Mouse (Mus musculus) liver, postnatal 0 days (tissue): ENCODE results near the gene Map4k4.

Experiments used
- CTCF ChIP-seq: sonication (generic); IDR thresholded peaks from 2 replicates; pipeline ENCODE4 v1.5.1; 2016; ENCODE audit warnings: antibody characterized with exemption, low read depth
- EP300 ChIP-seq: IDR thresholded peaks from 2 replicates; pipeline ENCODE4 v1.6.1; 2016; ENCODE audit warnings: antibody characterized with exemption, low read depth, mild to moderate bottlenecking

DNA sequence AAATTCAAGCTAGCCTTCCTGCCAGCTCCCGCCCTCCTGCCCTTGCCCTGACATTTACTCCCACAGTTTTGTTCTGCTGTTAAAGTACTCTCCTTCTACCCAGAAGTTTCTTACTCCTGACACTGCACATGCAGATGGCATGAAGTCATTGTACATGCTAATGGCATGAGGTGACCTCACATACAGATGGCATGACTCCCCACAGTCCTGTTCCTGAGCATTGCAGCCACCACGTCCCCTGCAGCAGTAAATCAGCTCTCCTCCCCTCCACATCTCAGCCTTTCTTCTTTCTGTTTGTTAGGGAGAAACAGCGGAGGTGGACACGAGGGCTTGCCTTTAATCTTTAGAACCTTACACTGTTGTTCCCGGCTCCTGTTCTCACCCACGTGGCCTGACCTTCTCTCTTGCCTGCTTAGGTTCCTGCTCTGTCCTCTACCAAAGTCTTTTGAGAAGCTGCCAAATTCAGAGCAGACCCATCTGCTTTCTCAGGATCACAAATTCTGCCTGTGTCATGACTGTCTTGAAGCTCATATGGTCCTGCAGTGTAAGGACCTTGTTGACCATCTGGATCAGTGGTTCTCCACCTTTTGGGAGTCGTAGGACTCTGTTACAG is 114.5 kb downstream of the Map4k4 start:
- TF ChIP-seq CTCF = no peak
- TF ChIP-seq EP300 = no peak
